Mouse (Mus musculus) MEL (cell line): ENCODE results near the gene Tollip. TPM values are rescaled to one million over a fixed set of nuclear protein-coding genes. Genes with fewer than 3 reads are reported as not detected.

Source experiments
- DNase-seq: peaks from one replicate; pipeline ENCODE4 v3.0.0; 2011; ENCODE audit warnings: low read depth, low spot score
- H3K27ac ChIP-seq: 2 replicates; pipeline ENCODE4 v1.5.1; 2012; ENCODE audit warnings: low read depth, mild to moderate bottlenecking, control low read depth, low read length, moderate library complexity; ENCODE audit not compliant: control insufficient read depth
- H3K27me3 ChIP-seq, 2 experiments: fragments of 150-350 bp in 1 of 2; sonication (generic) in 1 of 2; 2 replicates each; pipeline ENCODE4 v1.6.1; 2012; ENCODE audit warnings: low read length in 2 of 2, mild to moderate bottlenecking in 2 of 2, improper control_type of control experiment in 1 of 2, moderate library complexity in 1 of 2; ENCODE audit not compliant: insufficient read depth in 2 of 2, control insufficient read depth in 1 of 2
- H3K36me3 ChIP-seq, 2 experiments: 2 replicates each; pipeline ENCODE4 v1.6.1; 2012 to 2014; ENCODE audit warnings: low read length in 2 of 2, improper control_type of control experiment in 1 of 2, inconsistent platforms in 1 of 2, mild to moderate bottlenecking in 1 of 2; ENCODE audit not compliant: insufficient read depth in 2 of 2, control insufficient read depth in 1 of 2
- H3K4me1 ChIP-seq, 2 experiments: fragments of 150-350 bp in 1 of 2; sonication (generic) in 1 of 2; 2 replicates each; pipeline ENCODE4 v1.6.1; 2012; ENCODE audit warnings: low read length in 2 of 2, improper control_type of control experiment in 1 of 2, mild to moderate bottlenecking in 1 of 2; ENCODE audit not compliant: insufficient read depth in 2 of 2, control insufficient read depth in 1 of 2
- H3K4me3 ChIP-seq, 2 experiments: fragments of 150-350 bp in 1 of 2; sonication (generic) in 1 of 2; 2 replicates each; pipeline ENCODE4 v1.5.1; 2012; ENCODE audit warnings: low read depth in 2 of 2, low read length in 2 of 2, mild to moderate bottlenecking in 2 of 2, moderate library complexity in 2 of 2, control low read depth in 1 of 2, improper control_type of control experiment in 1 of 2; ENCODE audit not compliant: control insufficient read depth in 1 of 2, insufficient read depth in 1 of 2
- H3K79me2 ChIP-seq: 2 replicates; pipeline ENCODE4 v1.6.1; 2012; ENCODE audit warnings: mild to moderate bottlenecking, low read length, moderate library complexity; ENCODE audit not compliant: control insufficient read depth, poor library complexity, insufficient read depth
- H3K9ac ChIP-seq: 2 replicates; pipeline ENCODE4 v1.6.1; 2012; ENCODE audit warnings: low read depth, mild to moderate bottlenecking, control low read depth, low read length, moderate library complexity; ENCODE audit not compliant: control insufficient read depth, poor library complexity, severe bottlenecking
- H3K9me3 ChIP-seq: fragments of 150-350 bp; sonication (generic); replicated peaks from 2 replicates; pipeline ENCODE4 v1.6.1; 2012; ENCODE audit warnings: mild to moderate bottlenecking, low read length, improper control_type of control experiment, moderate library complexity; ENCODE audit not compliant: insufficient read depth
- CHD1 ChIP-seq: IDR thresholded peaks from 2 replicates; pipeline ENCODE4 v1.6.1; 2012; ENCODE audit warnings: low read depth, mild to moderate bottlenecking, inconsistent platforms, low read length, improper control_type of control experiment
- CHD2 ChIP-seq: IDR thresholded peaks from 2 replicates; pipeline ENCODE4 v1.6.1; 2011; ENCODE audit warnings: low read length, improper control_type of control experiment
- GABPA ChIP-seq: IDR thresholded peaks from 2 replicates; pipeline ENCODE4 v1.6.1; 2012; ENCODE audit warnings: low read depth, mild to moderate bottlenecking, inconsistent platforms, low read length, improper control_type of control experiment, moderate library complexity
- MAZ ChIP-seq: IDR thresholded peaks from 2 replicates; pipeline ENCODE4 v1.6.1; 2012; ENCODE audit warnings: low read depth, mild to moderate bottlenecking, inconsistent platforms, low read length, improper control_type of control experiment
- NELFE ChIP-seq: IDR thresholded peaks from 2 replicates; pipeline ENCODE4 v1.6.1; 2011; ENCODE audit warnings: low read depth, low read length, improper control_type of control experiment
- NRF1 ChIP-seq: IDR thresholded peaks from 2 replicates; pipeline ENCODE4 v1.6.1; 2014; ENCODE audit warnings: low read depth, mild to moderate bottlenecking, inconsistent platforms, low read length, improper control_type of control experiment, moderate library complexity; ENCODE audit not compliant: poor library complexity, insufficient read depth, severe bottlenecking
- POLR2AphosphoS2 ChIP-seq: IDR thresholded peaks from 2 replicates; pipeline ENCODE4 v1.6.1; 2011; ENCODE audit warnings: low read length, improper control_type of control experiment
- POLR2AphosphoS5 ChIP-seq: IDR thresholded peaks from 2 replicates; pipeline ENCODE4 v1.6.1; 2012; ENCODE audit warnings: low read depth, borderline replicate concordance, mild to moderate bottlenecking, inconsistent platforms, low read length, moderate library complexity, mixed read lengths
- RAD21 ChIP-seq: IDR thresholded peaks from 2 replicates; pipeline ENCODE4 v1.6.1; 2011; ENCODE audit warnings: mild to moderate bottlenecking, low read depth, low read length, improper control_type of control experiment
- RCOR1 ChIP-seq: IDR thresholded peaks from 2 replicates; pipeline ENCODE4 v1.6.1; 2012; ENCODE audit warnings: low read depth, mild to moderate bottlenecking, inconsistent platforms, low read length, improper control_type of control experiment
- SIN3A ChIP-seq: IDR thresholded peaks from 2 replicates; pipeline ENCODE4 v1.6.1; 2012; ENCODE audit warnings: low read length, improper control_type of control experiment, inconsistent platforms
- SMC3 ChIP-seq: IDR thresholded peaks from 2 replicates; pipeline ENCODE4 v1.6.1; 2011; ENCODE audit warnings: low read depth, low read length, improper control_type of control experiment
- TAL1 ChIP-seq: IDR thresholded peaks from 2 replicates; pipeline ENCODE4 v1.6.1; 2012; ENCODE audit warnings: mild to moderate bottlenecking, inconsistent platforms, low read length, moderate library complexity, mixed read lengths
- TBP ChIP-seq: IDR thresholded peaks from 2 replicates; pipeline ENCODE4 v1.8.0; 2011; ENCODE audit warnings: low read depth, low read length, improper control_type of control experiment
- TCF12 ChIP-seq: IDR thresholded peaks from 2 replicates; pipeline ENCODE4 v1.6.1; 2014; ENCODE audit warnings: low read depth, mild to moderate bottlenecking, inconsistent platforms, low read length, improper control_type of control experiment, moderate library complexity
- USF2 ChIP-seq, 2 experiments: IDR thresholded peaks; 2 replicates each; pipeline ENCODE4 v1.6.1; 2011 to 2012; ENCODE audit warnings: improper control_type of control experiment in 2 of 2, low read length in 2 of 2, borderline replicate concordance in 1 of 2, inconsistent platforms in 1 of 2, low read depth in 1 of 2, mild to moderate bottlenecking in 1 of 2; ENCODE audit not compliant: insufficient read depth in 1 of 2
- ZC3H11A ChIP-seq: IDR thresholded peaks from 2 replicates; pipeline ENCODE4 v1.6.1; 2012; ENCODE audit warnings: low read depth, mild to moderate bottlenecking, inconsistent platforms, low read length, improper control_type of control experiment
- ZKSCAN1 ChIP-seq: IDR thresholded peaks from 2 replicates; pipeline ENCODE4 v1.6.1; 2012; ENCODE audit warnings: low read depth, mild to moderate bottlenecking, inconsistent platforms, low read length, improper control_type of control experiment, moderate library complexity
- ZMIZ1 ChIP-seq: IDR thresholded peaks from 2 replicates; pipeline ENCODE4 v1.6.1; 2012; ENCODE audit warnings: low read depth, mild to moderate bottlenecking, inconsistent platforms, low read length, improper control_type of control experiment, moderate library complexity
- ZNF384 ChIP-seq: IDR thresholded peaks from 2 replicates; pipeline ENCODE4 v1.6.1; 2012; ENCODE audit warnings: low read depth, mild to moderate bottlenecking, inconsistent platforms, low read length, improper control_type of control experiment
- polyA plus RNA-seq, 2 experiments: library from polyadenylated mRNA; stranded (reverse) in 1 of 2; unstranded in 1 of 2; fragments of >175 nt in 1 of 2; fragments of >200 nt in 1 of 2; gene quantifications; 2 replicates each; pipeline versions ENCODE4 v1.2.1 to v1.2.4; 2012; ENCODE audit warnings: low replicate concordance in 2 of 2, low read depth in 1 of 2; ENCODE audit not compliant: insufficient read length in 2 of 2, insufficient read depth in 1 of 2, missing spikeins in 1 of 2
- total RNA-seq: library from RNA; depleted of rRNA; stranded (reverse); fragments of 300-350 nt; gene quantifications from 2 replicates; pipeline ENCODE4 v1.2.3, GENCODE M21; 2012; rRNA removed

The Tollip gene
- total RNA-seq (33.3 and 35.6 TPM in 2 replicates), polyA plus RNA-seq (10 to 100 TPM; 53.4 to 63.8 TPM)

DNA sequence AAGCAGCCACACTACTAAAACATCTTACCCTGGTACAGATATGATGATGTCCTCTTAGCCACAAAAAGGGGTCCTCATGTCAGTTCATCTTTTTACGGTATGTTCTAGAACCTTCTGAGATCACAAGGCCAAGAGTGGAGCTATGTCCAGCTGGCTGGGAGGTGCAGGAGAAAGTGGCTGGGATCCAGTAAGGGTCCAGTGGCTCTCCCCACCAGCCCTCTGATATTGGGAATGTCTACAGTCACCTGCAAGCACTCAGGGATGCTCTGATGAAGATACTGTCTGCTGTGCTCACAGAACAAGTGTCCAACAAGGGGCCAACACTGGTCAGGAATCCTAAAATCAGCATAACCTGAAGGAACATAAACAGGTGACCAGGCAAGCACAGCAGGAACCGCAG, at the start of gene Tollip:
TSS of gene Tollip (minus strand) at position 101 of the 400 bp plus-strand sequence.
- Histone ChIP-seq H3K9me3 (no peaks in the 10 kb centered on the region), H3K79me2 (no peaks in the 10 kb centered on the region), H3K4me1 (no peaks in the 10 kb centered on the region), H3K9ac (no peak within 1 kb of the TSS)
- no peak for DNase-seq
- TF ChIP-seq SMC3 (no peak), NELFE (no peak), CHD2 (no peak)
- TF ChIP-seq, all 39 proteins: peak for 0
- no peak within 1 kb of the TSS for H3K27ac ChIP-seq
- peaks cover 4 to 16% of the 10 kb centered on the region in 2 experiments; a peak in 3 of 4 replicates for H3K27me3 ChIP-seq
- H3K4me3 ChIP-seq, result no peak within 1 kb of the TSS
- H3K36me3 ChIP-seq, result no peaks in the 10 kb centered on the region

DNA sequence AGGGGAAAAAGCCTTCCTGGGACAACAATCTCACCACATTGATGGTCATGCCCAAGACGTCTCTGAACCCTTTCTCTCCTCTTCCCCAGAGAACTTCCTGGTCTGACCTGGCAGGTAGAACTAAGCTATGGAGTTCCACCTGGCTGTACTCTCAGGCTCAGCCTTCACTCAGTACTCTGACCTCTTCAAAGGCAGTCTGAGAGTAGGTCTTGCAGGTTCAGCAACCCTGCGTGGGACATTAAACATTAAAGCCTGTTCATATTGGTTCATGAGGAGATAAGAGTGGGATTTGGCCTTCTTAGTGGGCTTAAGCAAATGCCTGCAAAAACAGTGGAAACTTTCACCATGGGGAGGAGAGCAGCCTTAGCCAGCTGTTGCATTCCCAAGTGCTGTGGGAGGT, 48.0 kb upstream of the Tollip start:
- DNase-seq, result no peak
- Histone ChIP-seq H3K4me1 (no peaks in the 10 kb centered on the region), H3K79me2 (no peaks in the 10 kb centered on the region), H3K9ac (no peak overlapping the region), H3K4me3 (no peak overlapping the region), H3K27ac (no peak overlapping the region), H3K9me3 (no peaks in the 10 kb centered on the region), H3K27me3 (no peaks in the 10 kb centered on the region), H3K36me3 (no peaks in the 10 kb centered on the region)
- TF ChIP-seq ZKSCAN1, result no peak
- TF ChIP-seq MAZ, result no peak
- TF ChIP-seq RAD21, result no peak
- TF ChIP-seq CHD1, result no peak
- no peak for TF ChIP-seq SIN3A
- no peak for TF ChIP-seq POLR2AphosphoS2
- no peak for TF ChIP-seq POLR2AphosphoS5
- TF ChIP-seq GABPA, result no peak
- TF ChIP-seq RCOR1, result no peak
- TF ChIP-seq ZNF384, result no peak
- TF ChIP-seq TBP, result no peak
- TF ChIP-seq TAL1, result no peak
- TF ChIP-seq USF2 (IDR thresholded peaks at IDR 0.05; ENCODE audit: borderline replicate concordance in 1 of 2, insufficient read depth in 1 of 2, low read depth in 1 of 2, low read length in 2 of 2), result no peak
- TF ChIP-seq ZC3H11A, result no peak
- TF ChIP-seq NRF1, result no peak
- TF ChIP-seq CHD2, result no peak
- TF ChIP-seq TCF12, result no peak
- TF ChIP-seq ZMIZ1, result no peak
